Mouse (Mus musculus) adipocyte (in vitro differentiated cells): Measurements from ENCODE around the gene Ddhd1.

Source experiments
- DNase-seq: peaks from one replicate; pipeline ENCODE4 v3.0.0-alpha.2; 2016; ENCODE audit warnings: low spot score

Ddhd1 gene

DNA sequence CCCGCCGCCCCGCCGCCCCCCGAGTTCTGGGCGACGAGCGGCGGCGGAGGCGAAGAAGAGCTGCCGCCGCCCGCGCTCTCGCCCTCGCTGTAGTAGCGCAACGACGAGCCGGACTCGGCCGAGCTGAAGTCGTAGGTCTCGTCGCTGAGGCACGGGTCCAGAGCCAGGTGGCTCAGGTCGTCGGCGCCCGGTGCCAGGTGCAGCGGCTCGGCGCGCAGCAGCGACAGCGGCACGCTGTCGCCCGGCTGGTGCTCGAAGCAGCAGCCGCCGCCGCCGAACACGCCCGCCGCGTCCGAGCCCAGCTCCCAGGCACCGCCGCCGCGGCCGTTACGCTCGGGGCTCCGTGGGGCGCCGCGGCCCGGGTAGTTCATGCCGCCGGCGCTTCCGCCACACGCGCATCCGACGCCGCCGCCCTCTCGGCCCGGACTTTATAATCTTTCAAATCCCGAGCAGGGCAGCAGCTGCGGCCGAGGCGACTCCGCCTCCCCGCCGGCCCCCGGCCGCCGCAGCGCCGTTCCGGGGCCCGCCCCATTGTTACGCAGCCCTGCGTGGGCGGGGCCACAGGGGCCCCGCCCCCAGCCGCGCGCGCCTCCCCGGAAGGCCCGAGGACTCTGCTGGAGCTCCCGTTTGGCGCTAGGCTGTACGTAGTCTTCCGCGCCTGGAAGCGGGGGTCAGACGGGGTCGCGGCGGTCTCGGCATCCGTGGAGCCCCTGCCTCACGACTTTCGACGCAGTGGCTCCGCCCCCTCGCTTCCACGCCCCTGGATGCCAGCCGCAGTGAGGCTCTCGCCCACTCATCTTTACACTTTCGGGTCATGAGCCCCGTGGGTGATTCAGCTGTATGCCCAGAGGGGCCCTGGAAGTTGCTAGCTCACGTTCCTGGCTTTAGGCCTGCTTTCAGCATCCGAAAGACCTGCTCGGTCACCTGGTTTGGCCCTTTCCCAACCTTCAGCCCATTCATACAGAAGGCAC lies at the start of gene Ddhd1:
Gene Ddhd1, minus strand, starts transcription at position 503 of the 971 bp plus-strand sequence.
- peak; percentile 74 for DNase-seq

DNA sequence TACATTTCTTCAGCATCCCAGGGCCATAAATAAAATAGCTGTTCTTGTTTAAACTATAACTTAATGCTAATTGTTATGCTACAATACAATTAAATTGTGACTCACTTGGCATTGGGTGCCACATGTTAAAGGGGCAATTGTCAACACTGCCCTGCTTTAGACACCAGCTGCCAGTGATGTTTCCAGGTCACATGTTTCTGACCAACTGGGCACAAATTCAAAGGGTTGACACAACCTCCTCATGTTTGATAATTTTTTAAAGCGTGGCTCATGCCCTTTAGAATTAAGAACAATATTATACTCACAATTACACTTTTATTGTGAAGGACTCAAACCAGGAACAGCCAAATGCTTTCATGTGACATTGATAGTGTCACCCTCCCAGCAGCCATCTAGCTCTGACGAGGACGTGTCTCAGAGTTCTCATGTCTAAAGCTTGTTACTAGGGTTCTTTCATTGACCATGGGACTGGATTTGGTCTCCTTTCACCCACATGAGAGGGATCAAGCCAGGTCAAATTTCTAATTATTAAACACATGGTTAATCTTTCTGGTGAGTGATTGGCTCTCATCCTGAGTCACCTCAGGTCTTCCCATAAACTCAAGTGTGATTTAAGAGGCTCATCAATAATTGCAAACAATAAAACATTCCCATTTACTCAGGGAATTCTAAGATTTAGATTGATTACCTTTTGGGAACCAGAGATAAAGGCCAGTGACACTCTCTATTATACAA lies 49.4 kb upstream of the Ddhd1 start:
- DNase-seq: no peak

DNA sequence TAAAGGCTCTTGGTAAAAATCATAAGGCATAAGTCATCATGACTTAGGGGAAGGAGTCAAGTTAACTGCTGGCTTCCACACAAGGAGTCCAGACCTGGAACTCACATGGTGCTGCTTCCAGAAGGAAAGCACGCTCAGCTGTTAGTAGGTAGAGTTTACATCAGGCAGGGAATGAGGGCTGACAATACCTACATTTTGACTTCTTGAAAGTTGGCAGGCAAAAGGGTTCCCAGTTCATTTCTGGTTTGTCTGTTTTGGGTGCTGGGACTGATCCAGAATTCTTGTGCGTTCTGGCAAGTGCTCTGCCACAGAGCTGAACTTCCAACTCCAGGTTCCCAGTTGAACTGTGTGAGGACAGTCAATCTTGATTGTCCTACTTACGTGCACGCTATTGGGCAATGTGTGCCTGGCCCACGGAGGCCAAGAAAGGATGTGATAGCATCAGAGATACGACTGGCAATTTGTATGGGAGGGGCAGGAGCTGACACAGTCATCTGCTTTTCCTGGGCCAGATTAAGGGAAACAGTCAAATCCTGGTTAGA lies 42.2 kb upstream of the Ddhd1 start:
- DNase-seq: peak; percentile 57

DNA sequence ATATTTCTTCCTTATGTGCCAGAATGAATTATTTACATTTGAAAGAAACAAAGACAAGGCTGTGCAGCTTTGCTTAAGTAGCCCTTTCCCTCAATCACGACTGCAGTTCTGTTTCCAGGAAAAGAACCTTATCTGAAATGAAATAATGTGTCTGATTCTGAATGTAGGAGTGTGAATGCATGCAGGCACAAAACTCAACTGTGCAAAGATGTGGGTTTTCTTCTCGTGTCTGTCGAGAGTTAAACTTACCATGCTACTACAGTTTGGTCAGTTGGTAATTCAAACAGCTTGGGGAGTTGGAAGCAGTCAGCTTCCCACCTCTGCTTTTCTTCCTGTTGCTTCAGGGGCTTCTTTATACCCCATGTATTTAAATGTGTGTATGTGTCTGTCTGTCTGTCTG lies 40.9 kb upstream of the Ddhd1 start:
- DNase-seq: no peak

DNA sequence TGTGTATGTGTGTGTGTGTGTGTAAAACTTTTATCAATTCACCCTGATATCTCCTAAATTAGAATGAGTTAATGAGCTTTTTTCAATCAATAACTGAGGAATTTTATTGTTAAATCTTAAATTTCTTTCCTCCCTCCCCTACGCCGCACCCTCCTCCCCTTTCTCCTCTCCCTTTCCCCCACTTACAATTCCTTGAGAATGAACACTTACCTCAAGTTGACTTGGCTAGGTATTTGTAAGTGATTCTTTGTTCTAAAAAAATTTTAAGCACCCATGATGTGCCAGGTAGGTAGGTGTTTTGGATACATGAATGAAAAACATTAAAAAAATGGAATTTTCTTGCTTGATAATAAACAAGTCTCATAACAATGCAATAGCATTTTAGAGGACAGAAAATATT lies 38.2 kb upstream of the Ddhd1 start:
- DNase-seq: no peak

DNA sequence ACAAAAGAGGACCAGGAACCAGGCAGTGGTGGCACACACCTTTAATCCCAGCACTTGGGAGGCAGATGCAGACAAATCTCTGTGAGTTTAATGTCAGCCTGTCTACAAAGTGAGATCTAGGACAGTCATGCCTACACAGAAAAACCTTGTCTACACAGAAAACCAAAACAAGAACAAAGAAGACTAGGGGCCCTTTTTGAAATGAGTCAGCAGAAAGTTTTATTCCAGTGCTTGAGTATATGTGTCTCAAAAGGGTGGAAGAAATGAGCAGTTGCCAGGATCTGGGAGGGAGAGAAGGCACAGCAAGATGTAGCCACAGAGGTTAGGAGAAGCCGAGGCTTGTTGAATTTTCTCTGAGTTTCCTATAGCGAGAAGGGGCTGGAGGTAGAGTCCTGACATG lies 35.9 kb upstream of the Ddhd1 start:
- no peak for DNase-seq

DNA sequence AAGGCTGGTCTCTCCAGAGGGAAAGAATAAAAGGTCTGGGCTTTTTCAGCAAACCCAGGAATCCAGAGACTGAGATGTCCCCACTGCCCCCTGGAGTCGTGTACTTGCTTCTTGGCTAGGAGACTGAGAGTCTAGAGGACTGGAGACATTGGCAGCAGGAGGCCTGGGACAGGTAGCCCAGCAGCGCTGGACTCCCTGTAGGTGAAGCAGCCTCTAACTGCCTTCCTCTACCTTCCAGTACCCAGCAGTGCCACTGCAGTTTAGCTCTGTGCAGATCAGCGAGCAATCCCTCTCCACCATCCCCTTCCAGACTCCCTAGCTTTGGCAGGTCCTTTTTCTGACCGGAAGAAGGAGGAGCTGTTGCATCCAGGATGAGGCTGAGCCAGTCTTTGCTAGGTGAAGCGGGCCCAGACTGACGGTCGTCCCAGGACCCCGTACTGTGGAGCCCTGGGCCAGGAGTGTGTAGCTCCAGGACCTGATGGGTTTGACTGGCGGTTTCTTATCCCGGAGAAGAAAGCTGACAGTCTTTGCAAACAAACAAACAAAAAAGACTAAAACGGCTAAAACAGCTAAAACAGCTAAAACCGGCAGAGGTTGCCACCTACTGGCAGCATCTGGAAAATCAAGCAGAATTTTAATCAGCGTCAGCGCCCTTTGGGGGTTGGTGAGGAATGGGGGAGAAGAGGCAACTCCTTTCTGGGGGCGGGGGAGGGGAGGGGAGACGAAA lies 32.7 kb upstream of the Ddhd1 start:
- DNase-seq: peak; percentile 49

DNA sequence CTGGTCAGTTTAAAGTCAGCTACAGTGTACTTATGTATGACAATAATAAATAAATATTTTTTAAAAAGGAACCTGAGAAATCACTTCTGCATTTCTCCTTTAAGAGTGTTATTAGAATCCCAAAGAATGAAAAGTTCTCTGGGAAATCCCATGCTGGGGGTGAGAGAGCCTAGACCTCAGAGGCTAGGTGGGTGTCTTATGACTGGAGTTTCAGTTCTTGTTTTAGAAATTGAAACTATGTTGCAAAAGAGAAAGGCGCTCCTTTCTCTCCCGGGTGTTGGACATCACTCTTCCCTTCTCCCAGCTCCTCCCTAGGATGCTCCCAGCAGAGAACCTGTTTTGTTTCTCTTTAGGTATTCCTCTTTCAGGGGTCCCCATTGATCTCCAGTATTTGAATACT lies 27.4 kb upstream of the Ddhd1 start:
- DNase-seq: no peak

DNA sequence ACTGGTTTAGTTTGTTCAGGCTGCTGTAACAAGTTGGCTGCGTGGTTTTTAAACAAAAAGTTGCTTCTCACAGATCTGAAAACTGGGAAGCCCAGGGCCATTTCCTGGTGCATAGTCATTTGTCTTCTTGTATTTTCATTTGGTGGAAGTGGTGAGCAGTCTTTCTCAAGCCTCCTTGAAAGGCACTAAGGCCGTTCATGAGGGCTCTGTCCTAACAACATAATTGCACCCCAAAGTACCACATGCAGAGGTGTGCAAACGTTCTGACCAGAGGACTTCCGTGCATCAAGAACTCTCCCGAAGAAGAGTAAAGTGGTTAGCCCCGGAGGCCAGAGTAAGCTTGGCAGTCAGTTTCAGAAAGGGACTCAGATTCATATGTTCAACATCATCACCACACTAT lies 18.8 kb upstream of the Ddhd1 start:
- DNase-seq: no peak

DNA sequence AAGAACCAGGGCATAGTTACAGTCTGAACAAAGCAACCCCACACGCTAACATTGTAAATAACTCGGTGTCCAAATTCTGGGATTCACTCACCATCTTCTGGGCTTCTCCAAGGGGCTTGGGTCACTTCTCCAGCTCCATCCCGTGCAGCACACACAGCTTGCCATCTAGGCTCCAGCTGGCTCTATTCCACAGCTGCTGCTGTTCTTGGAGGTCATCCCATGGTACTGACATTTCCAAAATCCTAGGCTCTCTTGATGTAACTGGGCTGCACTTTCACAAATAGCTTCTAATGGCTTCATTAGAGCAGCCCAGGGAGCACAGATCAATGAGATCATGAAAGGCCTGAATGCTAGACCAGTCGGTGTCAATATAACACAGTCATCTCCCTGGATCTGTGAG lies 10.4 kb upstream of the Ddhd1 start:
- DNase-seq: peak; percentile 81

DNA sequence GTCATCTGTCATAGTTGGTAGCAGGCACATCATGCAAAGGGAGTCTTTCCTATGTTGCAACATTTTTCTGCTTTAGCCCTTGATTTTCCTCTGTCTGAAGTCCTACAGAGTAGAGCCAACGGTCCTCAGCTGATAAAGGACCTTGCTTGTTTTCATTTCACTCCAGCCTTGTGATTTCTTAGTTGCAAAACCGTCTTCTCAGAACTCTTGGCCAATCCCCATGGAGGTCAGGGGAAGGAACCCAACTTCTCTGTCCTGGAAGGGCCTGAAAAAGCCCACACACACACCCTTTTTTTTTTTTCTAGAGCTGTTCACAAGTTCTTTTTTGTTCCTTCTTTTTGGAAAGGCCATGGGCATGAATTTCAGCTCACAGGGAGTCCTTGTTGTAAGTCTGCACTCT lies 9.3 kb upstream of the Ddhd1 start:
- peak; percentile 58 for DNase-seq

DNA sequence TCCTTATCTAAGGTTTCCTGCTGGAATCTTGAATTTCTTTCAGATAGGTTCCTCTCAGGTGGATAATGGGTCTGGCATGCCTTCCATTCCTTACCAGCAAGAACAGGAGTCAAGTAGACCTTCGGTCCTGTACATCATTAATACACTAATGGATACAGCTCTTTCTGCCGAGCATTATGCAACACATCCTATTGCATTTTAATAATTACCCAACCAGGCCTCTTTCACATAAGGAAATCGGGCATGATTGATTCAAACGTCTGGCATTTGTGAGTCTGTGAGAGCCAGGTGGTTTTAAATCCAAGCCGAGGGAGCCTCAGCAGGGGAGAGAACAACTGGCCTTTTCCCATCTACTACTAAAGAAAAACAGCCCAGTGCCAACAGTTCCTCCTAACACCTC lies 3.6 kb upstream of the Ddhd1 start:
- DNase-seq: no peak

DNA sequence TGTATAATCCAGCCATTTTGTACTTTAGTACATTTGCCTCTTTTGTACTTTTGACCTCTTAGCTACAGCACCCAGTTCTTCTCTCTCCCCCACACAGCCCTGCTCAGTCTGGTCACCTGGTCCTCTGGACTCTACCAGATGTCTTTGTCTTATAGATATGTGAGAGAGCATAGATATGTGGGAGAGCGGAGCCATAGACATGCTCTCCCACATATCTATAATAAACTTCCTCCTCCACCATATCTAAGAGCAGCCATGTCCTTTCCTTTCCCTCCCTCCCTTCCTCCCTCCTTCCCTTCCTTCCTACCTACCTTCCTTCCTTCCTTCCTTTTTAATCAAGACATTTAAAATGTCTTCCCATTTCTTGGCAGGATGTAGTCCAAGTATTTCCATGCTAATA lies 2.4 kb upstream of the Ddhd1 start:
- no peak for DNase-seq

DNA sequence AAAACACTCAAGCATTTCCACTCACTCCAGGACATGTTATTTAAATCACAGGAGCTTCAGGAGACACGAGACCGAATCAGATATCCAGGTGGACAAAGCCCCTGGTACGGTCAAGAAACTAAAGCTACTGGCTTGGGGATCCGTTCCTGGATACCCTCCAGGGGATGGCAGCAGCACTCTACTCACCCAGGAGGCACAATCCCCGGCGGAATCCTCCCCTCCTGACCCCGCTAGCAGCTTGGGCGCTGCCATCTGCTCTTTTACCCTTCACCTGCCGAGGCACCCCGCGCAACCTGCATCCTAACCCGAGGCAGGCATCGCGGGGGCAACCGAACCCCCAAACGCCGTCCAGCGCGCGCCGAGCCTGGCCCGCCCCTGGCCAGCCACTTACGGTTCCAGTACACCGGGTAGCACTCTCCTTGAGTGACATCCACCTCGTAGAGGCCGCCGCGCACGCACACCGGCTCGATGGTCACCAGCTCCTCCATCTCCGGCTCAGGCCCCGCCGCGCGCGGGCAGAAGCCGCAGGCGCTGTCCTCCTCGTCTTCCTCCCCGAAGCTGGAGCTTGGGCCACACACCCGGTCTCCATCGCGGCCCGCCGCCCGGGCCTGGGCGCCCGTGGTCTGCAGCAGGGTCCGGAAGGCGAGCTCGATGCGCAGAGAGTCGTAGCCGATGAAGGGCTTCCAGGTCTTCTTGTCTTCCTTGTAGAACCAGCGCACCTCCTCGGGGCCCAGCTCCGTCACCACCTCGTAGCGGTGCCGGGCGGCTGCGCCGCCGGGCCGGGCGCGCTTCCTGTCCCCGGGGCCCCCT lies 907 bp downstream of the Ddhd1 start:
- DNase-seq: peak; percentile 25

DNA sequence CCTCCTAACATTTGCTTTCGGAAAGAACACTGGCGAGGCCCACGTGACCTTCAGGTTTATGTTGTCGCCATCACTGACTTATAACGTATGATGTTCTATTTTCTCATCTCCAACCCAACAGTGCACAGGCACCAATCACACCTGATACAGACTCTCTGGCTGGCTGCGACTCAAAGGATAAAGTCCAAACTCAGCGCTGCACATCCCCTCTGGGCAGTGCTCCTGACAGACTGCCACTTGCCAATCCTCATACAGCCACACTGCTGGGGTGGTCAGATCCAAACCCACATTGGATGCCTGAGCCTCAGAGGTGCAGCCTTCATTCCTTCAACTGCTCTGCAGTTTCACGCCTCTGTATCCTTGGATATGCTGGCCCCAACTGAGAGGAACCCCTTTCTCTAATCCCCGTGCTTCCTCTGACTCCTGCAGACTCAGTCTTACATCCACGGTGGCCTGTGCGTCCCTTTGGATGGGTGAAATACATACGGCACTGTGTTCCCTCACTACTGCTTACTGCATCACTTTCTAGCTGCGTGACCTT lies 3.0 kb downstream of the Ddhd1 start:
- DNase-seq: no peak

DNA sequence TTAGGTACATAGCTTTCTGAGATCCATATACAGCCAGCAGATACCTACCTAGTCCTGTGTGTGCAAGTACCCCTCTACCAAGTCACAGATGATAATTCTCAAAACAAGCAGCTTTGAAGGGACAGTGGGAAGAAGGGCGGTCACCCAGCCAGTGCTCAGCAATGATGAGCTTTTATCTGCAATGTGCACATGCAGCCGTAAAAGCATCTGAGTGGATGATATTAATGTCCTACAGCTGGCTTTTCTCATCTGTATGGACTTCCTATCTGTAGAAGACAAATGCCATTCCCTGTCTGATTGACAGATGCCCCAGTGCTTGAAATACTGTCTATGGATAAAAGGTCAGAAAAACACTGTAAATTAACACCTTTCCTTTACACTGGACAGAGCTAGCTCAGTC lies 4.2 kb downstream of the Ddhd1 start:
- DNase-seq: no peak

DNA sequence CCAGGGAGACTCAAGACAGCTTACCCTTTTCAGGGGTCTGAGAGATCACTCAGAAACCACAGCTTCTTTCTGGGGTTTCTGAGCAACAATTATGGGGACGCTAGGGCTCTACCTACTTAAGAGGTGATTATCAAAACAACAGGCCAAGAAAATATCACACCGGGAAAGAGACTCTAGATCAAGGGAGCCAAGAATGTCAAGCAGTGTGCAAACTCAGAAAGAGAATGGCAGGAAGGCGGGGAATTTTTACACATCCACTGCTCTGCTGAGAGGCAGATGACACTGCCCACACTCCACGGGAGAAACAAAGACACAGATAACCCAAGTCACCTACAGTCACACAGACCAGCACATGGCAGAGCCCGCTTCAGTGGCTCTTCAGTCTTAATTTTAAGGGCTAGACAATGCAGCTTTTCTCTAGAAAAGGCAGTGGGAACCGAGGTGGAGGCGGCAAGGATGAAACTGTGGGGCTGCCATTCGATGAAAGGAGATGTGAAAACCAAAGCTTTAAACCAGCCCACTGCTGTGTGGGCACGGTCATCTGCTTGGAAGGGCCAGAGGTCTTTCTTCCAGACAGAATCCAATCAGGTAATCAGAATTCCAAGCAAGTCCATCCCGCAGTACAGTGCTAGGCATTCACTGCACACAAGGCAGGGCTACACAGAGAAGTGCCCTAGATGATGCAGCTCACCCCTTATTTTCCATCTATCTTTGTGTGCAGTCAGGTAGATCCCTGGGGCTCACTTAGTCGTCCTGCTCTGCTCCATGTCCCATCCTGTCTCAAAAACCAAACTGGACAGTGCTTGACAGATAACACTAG lies 8.7 kb downstream of the Ddhd1 start:
- DNase-seq: no peak

DNA sequence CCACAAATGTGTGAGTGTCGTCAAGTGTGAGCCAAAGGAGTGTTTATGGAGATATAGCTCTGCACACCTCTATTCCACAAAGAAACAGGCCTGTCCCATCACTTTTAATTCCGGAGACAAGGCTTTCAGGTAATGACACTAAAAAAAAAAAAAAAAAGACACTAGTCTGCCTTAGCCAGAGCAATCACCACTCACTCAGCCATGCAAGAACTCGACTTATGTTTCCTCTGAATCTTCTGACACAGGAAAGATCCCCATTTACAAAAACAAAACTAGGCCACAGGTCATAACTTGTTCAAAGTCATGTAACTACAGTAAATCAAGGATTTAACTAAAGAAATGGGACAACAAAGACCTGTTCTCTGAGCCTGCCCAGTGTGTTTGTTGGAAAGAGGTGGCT lies 9.8 kb downstream of the Ddhd1 start:
- no peak for DNase-seq

DNA sequence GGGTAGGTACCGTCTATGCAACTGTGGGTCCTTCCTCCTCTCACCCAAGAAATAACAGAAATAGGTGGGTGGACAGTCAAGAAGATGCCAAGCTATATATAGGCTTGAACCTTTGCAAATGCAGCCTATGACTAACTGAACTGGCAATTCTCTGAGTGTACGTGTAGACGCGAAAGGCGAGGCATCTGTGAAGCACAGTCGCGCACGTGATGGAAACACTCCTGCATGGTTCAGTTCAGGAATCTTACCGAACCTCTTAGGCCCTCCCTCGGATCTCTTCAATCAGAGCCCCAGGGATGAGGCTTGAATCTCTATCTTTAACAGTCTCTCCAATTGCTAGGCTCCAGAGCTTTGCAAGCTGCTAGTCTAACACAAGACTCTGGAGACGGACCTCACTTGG lies 10.3 kb downstream of the Ddhd1 start:
- no peak for DNase-seq

DNA sequence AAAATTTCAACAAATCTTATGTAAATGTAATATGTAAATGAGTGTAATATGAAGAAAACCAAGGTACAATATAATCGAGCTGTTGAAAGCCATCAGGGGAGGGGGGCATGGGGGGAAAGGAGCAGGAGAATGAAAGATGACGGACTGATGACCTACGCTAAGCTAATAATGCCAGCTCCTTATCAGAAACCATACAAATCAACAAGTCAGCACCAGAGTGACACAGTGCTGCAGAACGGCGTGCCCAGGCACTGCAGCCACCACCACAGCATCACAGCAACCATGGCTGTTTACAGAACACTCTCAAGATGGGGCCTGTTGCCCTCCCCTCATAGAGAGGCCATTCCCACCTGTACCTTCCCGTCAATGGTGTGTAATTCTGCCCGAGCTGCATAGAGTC lies 10.8 kb downstream of the Ddhd1 start:
- no peak for DNase-seq
